Mouse (Mus musculus) adrenal gland, postnatal 14 days (tissue): Measurements from ENCODE around the gene Otogl. TPM values are rescaled to one million over a fixed set of nuclear protein-coding genes. Genes with fewer than 3 reads are reported as not detected.

Experiments
- DNase-seq: peaks from one replicate; pipeline ENCODE4 v3.0.0; 2021; ENCODE audit warnings: mixed read lengths
- long read RNA-seq, 2 experiments: library from polyadenylated mRNA; stranded (forward); transcript quantifications; one replicate each; pipeline ENCODE4 v2.0.0; 2021
- total RNA-seq: library from RNA; stranded (reverse); gene quantifications from 2 replicates; pipeline ENCODE4 v1.2.3, GENCODE M21; 2021

Otogl gene
- 0.08 and 0.22 TPM in 2 replicates for total RNA-seq
- long read RNA-seq, experiment 1 = 0 reads
- long read RNA-seq, experiment 2, partial matches to known transcripts = 0 of 1 reads
- long read RNA-seq, experiment 2, other reads (novel, unspliced or antisense) = 1 of 1 reads

DNA sequence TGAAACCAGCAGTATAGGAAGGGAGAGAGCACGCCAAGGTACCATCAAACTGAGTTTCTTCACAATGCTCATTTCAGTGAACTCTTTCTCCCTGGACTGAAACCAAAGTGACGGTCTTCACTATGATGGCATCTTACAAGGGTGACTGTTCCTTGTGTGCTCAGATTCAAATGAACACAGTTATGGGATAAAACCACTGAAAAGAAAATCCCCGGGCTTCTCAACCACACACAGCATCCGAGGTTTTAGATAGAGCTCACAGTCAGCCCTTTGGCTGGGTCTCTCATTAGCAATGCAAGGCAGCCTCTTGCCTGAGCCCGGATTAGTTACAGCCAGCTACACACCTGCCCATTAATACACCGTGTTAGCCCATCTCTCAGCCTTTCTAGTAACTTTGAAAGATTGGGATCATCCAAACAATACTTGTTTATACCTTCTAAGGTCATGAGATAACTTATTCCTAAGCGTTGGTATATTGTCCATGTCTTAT lies at the start of gene Otogl:
Otogl (minus strand) TSS at position 51 of the 490 bp plus-strand sequence.
- DNase-seq = no peak

DNA sequence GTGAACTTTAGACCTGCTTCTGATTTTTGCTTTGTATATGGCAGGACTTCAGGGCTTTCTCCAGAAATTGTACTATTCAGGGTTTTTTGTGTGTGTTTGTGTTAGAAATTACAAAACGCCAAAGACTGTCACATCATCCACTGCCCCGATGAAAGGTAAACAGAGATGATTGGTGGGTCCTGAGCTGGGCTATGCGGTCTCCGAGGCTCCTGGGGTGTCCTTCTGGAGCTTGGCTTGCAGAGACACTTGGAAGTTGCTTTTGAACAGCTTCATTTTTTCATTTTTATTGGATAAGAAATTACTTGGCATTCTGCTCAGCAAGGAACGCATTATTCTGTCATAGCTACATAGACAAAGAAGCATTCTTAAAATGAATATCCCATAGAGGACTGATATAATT lies 44.7 kb upstream of the Otogl start:
- DNase-seq = no peak

DNA sequence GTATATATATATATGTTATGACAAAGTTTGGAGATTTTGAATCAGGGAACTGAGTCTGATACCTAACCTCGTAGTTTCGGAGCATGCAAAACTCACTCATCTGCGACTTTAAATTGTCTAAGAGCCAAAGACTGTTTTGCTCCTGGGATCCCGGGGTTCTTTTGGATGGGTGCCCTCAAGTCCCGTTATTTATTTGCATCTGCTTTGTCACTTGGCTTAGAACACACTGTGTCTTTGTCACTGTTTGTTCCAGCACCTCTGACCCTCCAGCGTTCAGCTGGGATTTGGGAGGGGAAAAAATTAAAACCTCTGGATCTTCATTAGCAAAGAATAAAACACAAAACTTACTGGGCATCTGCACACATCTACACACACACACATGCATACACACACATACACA lies 42.5 kb upstream of the Otogl start:
- DNase-seq = peak; percentile 29

DNA sequence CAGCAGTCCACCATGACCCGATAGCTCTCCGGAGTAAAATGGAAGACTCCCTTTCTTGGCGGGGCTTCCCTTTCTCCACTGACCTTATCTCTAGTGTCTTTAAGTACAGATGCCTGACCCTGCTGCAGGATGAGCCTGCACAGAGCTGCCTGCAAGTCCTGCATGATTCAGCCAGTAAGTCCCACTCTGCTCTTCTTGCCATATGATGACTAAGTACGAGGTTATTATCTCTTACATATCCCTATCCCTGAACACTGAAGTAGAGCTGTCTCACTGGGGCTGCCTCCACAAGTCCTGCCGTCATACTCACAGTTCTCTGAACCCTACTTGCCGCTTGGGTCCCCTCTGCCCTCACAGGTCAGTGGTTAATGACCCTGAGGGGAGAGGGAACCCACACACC lies 39.7 kb upstream of the Otogl start:
- DNase-seq = no peak

- DNase-seq = peak; percentile 32
These were observed 38.0 kb upstream of the Otogl start for GRCm38 (mm10) chr10:107949945-107950344.

GRCm38 (mm10) chr10:107948647-107949046 lies 36.7 kb upstream of the Otogl start:
- no peak for DNase-seq

DNA sequence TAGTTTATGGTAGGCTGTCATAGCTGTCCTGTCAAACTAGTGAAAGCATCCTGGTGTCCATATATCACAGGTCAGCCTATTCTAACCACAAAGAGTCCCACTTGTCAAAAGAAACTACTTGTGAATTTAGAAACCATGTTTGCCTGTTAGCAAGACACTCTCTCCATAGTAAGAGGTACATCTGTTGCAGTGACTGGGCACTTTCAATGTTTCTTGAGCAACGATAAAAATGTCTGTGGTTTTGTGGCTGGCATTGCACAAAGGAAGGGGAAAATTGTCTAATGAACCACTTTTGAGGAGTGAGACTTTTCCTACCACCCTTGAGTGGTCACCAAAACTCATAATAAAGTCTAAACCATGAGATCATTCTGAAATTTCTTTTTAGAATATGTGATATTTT lies 36.1 kb upstream of the Otogl start:
- no peak for DNase-seq

DNA sequence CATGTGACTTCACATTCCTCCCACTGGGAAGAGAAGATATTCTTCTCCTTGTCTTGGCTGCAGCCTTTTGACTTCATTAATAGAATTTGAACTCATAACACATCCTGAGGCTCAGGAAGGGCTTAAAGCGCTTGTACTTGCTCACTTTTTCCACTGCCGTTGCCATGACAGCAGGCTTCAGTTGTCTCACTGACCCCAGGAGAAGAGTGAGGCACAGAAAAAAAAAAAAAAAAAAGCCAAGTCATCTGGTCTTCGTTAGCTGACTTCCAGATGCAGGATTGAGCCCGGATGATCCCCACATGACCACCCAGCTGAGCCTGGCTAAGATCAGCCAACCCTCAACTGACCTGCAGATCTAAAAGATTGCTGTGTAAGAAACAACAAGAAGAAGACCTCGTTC lies 34.4 kb upstream of the Otogl start:
- DNase-seq = no peak

GRCm38 (mm10) chr10:107943859-107944258 lies 31.9 kb upstream of the Otogl start:
- no peak for DNase-seq

- no peak for DNase-seq
These were observed 29.4 kb upstream of the Otogl start for GRCm38 (mm10) chr10:107941188-107941900.

DNA sequence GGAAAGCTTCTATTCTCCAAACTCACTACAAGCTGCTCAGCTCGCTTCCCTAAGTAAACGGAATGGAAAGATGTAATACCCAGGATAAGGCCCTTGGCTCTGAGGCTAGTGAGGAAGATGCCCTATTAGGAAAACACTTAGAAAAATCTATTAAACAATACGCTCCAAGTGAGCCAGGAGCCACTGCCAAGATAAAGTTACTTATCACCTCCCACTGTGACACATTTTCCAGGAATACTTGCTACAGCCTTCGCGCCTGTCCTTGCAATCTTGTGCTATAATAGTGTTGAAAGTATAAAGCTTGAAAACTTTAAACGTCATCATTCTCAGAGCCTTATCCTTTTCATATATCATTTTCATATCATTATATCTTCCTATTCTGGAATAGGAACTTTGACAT lies 28.4 kb upstream of the Otogl start:
- no peak for DNase-seq

- no peak for DNase-seq
These were observed 27.9 kb upstream of the Otogl start for GRCm38 (mm10) chr10:107939821-107940220.

DNA sequence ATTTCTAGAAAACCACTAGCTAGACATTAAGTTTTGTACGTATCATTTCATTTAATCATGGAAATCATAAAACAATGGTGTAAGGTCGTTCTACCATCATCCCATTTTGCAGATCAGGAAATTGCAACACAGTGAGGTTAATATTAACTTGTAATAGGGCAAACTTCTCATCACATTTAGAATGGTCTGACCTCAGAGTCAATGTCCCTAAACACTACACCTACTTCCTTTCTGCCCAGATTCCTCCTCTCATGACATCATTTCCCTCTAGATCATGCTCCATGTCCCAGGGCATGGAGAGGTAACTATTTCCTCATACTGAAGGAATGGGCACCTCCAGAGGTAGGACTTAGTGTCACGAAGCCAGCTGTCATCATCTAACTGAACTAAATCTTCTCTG lies 22.1 kb upstream of the Otogl start:
- DNase-seq = no peak

- no peak for DNase-seq
These were observed 21.6 kb upstream of the Otogl start for GRCm38 (mm10) chr10:107933527-107933926.

DNA sequence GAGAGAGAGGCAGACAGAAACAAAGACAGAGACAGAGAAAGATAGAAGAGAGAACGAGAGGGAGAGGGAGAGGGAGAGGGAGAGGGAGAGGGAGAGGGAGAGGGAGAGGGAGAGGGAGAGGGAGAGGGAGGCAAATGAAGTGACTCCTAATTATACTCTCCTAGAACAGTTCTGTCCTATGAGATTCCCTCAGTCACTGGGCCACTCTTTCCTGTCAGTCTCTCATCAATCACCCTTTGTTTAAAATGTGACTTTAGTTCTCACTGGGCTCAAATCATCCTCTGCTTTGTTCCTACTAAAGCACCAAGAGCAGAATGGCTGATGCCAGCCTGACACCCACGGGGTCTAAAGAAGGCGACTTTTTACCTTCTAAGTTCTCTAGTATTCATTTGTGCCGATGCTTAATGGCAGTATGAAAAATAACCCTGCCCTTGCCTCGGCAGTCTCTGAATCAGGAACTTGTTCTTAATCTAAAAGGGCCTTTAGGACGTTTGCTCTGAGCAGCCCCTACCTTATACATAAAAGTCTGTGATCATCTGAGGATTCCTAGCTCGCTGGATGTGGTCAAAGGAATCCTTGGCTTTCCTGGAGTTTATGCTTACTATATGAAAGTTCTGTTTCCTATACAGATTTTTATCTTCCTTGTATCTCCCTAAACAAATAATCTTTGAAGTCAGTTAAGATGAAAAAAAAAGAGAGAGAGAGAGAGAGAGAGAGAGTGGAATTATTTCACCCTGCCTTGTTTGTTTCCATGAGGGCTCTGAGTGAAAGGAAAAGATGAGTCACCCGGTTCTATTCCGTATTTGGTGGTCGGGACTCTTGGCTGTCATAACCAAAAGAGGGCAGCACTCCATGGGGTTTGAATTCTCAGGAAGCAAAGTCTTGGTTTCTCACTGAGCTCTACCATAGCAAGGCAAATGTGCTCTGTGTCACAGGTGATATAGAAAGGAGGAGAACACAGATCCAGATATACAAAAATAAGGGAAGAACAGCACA lies 20.2 kb upstream of the Otogl start:
- DNase-seq = peak; percentile 73

DNA sequence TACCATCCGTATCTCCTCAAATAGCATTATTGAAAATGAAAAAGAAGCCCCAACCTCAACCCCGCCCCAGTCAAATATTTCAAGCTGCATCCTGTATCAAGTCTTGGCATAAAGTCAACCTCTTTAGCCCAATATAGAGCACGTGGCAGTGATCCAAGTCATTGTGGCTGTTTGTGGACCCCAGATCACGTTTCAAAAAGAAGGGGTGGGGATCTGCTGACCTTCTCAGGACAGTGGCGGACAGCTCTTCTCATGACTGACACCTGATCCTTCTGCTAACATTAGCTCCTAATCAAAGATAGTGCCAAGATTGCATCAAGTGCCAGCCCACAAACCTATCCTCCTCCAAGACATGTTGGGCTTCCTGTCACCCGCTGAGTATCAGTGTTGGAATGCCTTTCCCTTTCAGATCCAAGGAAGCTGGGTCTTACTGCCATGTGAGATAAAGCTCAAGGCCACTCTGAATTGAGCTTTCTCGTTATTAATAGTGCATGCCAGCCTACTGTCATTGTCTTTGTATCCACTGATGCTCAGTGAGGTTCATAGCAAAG lies 18.6 kb upstream of the Otogl start:
- DNase-seq = peak; percentile 41

DNA sequence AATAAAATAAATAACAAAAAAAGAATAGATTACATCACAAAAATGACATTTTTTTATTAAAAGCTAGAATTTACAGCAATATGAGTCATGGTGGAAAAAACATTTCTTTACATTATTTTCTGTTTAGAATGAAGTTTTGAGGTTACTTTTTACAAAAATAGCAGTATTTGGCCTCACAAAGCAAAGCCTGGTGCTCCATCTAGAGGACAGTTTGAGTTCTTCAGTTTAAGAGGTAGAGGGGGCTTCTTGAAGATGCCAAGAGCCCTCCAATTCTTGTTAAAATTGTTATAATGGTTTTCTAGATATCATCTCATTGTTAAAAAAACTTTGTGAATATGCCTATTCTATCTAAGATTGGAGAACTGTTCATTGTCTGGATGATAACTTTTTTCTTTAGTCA lies 13.4 kb upstream of the Otogl start:
- no peak for DNase-seq

GRCm38 (mm10) chr10:107923860-107924259 lies 11.9 kb upstream of the Otogl start:
- DNase-seq = no peak

DNA sequence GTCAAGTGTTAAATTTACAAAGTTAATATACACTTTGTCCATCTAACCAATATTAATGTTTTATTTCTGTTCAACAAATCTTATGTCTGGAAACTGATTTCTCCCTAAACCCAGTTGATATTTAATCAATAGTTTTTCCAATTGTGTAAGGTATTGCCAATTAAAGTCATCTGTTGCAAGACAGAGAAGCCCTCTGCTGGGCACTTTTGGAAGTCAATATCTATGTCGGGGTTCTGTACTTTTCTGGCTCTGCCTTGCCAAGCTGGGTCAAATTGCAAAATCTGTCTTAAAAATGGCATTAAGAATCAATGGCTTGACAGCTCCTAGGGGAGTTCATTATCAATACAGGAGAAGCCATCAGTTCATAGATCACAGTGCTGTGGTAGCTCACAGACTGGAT lies 10.8 kb upstream of the Otogl start:
- no peak for DNase-seq

GRCm38 (mm10) chr10:107921549-107921948 lies 9.6 kb upstream of the Otogl start:
- peak; percentile 94 for DNase-seq

GRCm38 (mm10) chr10:107921134-107921533 lies 9.2 kb upstream of the Otogl start:
- no peak for DNase-seq

- DNase-seq = no peak
These were observed 1.1 kb upstream of the Otogl start for GRCm38 (mm10) chr10:107913013-107913412.

DNA sequence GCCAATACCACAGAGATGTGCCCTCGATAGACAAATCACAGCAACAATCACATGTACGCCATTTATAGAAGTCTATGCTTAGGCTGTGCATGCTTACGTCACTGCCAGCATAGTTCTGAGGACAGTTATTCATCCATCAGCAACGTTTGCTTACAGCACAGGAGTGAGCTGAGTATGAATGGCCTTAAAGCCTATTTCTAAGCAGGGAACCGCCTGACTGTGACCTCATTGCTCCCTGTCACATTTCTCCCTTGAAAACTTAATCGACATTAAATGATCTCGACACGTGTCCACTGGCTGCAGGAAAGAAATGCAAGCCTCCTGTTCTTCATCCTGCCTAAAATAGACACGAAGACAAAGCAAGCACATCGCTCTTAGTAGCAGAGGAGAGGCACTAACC lies 5.5 kb downstream of the Otogl start:
- DNase-seq = no peak
